In genomic region chr4:32363488-32363984, GRCm38 (mm10) we compare ENCODE assay signal across 9 mouse cellular contexts.
DNase-seq lines count a peak whose midpoint lies in the region; ATAC-seq and TF ChIP-seq lines count a peak whose summit lies in the region.
"Had no signal": no experiment of that assay in that cellular context is flagged by ENCODE, and none has a peak within 500 bp of the region (broad histone marks: within the 10 kb centered on the region; RNA-seq: fewer than 3 reads in every experiment).

No protein-coding gene starts in this region.

- no peak for TF ChIP-seq CTCF in liver, adult 2 months (IDR thresholded peaks at IDR 0.05; ENCODE audit: low read depth, low read length)

- H3K9ac ChIP-seq in liver, adult 2 months (ENCODE audit: low read depth, low read length) = no peak overlapping the region
- H3K9ac ChIP-seq: liver, embryonic 14.5 days had no signal

- peak; percentile 26 for DNase-seq in liver, adult 2 months (ENCODE audit: extremely low read depth, low read depth, low spot score)
- DNase-seq in liver = no peak
- DNase-seq in embryo, embryonic 10.5 days (ENCODE audit: low spot score) = peak; percentile 55
- peak; percentile 25 to 57 for DNase-seq in thymus, adult 18-20 months
- no peak for DNase-seq in cerebellum, adult 9-10 months
- no peak for DNase-seq in layer of hippocampus, postnatal 10 days (ENCODE audit: low spot score in 2 of 2)
- no peak for DNase-seq in gastrocnemius, adult 8-10 months (ENCODE audit: low spot score in 2 of 2)

- no peaks in the 10 kb centered on the region for H3K36me3 ChIP-seq in liver, adult 2 months (ENCODE audit: control insufficient read depth, insufficient read depth, low read length)

- ATAC-seq in inflammation-experienced regulatory T-cells, adult 6 months = peak; percentile 86

- WGBS in liver, adult 2 months = 66% methylated on average over 14 of the region's 14 CpGs

- no peak overlapping the region for H3K4me3 ChIP-seq in liver, adult 2 months (ENCODE audit: insufficient read depth, low read depth, low read length)

- H3K79me2 ChIP-seq in liver, adult 2 months (ENCODE audit: control insufficient read depth, insufficient read depth, low read length) = 0 out of 2 replicates have a peak, but pooled peaks cover 6% of the 10 kb centered on the region

- no peaks in the 10 kb centered on the region for H3K27me3 ChIP-seq in liver, adult 2 months (ENCODE audit: control insufficient read depth, insufficient read depth, low read length)

- TF ChIP-seq POLR2A in liver, adult 2 months (IDR thresholded peaks at IDR 0.05; ENCODE audit: extremely low read depth, insufficient read depth, low read length) = no peak

- H3K4me1 ChIP-seq in liver, adult 2 months (ENCODE audit: control insufficient read depth, insufficient read depth, low read length) = no peaks in the 10 kb centered on the region; the same call in 1 of the 2 replicates

- no peak overlapping the region for H3K27ac ChIP-seq in liver, adult 2 months (replicated peaks; ENCODE audit: insufficient read depth, low read depth, low read length)
- H3K27ac ChIP-seq: liver, embryonic 14.5 days had no signal

Comparison
In these comparisons a context has a peak if more than half of its experiments do, and no peak if none do; other contexts are left out.
1. DNase-seq: peak in liver, adult 2 months (single experiment), embryo, embryonic 10.5 days (single experiment) and thymus, adult 18-20 months (2 of 2); none in liver (single experiment), cerebellum, adult 9-10 months (single experiment), layer of hippocampus, postnatal 10 days (0 of 2) and gastrocnemius, adult 8-10 months (0 of 2).